In the genomic region with DNA sequence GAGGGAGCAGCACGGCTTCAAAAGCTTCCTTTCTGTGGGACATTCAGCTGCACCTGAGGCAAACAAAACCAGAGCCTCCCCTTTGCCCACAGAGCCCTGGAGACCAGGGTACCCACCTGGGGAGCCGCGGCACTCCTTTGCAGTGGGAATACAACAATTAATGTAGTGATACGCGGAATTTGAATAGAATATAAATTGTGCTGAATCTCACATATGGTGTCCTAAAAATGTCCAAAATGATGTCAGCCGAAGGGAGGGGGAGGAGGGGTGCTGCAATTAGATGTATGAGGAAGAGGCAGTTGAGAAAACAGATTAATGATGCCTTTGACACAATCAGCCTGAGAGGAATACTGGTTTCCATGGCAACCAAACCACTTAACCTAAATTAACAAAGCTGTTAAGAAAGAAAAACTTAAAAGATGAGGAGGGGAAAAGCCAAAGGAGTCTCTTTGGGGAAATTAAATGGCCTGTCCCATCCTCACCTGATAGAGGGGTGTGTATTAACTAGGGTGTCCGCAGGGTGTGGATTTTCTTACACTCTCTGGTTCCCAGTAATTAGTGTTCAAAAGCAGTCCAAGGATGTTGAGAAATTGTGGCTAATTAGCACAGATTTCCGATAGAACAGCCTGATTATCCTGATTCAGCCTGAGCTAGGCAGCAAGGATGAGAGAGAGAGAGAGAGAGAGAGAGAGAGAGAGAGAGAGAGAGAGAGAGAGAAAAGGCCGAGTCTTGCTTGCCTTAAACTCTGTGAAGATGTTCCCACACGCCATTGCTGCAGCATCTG, we compare ENCODE assay signal across 11 mouse cellular contexts.
A peak's percentile ranks its signal among the peaks of the same experiment; 100 is the strongest.
DNase-seq lines count a peak whose midpoint lies in the region; ATAC-seq and TF ChIP-seq lines count a peak whose summit lies in the region.
"Had no signal": no experiment of that assay in that cellular context is flagged by ENCODE, and none has a peak within 500 bp of the region (broad histone marks: within the 10 kb centered on the region; RNA-seq: fewer than 3 reads in every experiment).

No protein-coding gene starts in this region.

- peak overlapping the region; percentile 65; the same call in 1 of the 2 replicates for H3K27ac ChIP-seq in cortical plate, adult 2 months (ENCODE audit: insufficient read depth, low read length)
- no peak overlapping the region for H3K27ac ChIP-seq in liver, postnatal 0 days (ENCODE audit: low read depth)
- H3K27ac ChIP-seq: lung, embryonic 15.5 days had no signal

- TF ChIP-seq CTCF in cortical plate, adult 2 months (IDR thresholded peaks at IDR 0.05; ENCODE audit: extremely low read depth, insufficient read depth, low read length): no peak
- TF ChIP-seq CTCF in liver, postnatal 0 days (IDR thresholded peaks at IDR 0.05; ENCODE audit: low read depth): no peak

- no peak overlapping the region for H3K4me2 ChIP-seq in liver, postnatal 0 days (ENCODE audit: low read depth, low read length)
- H3K4me2 ChIP-seq: lung, embryonic 15.5 days had no signal

- no peak for TF ChIP-seq EP300 in liver, postnatal 0 days (IDR thresholded peaks at IDR 0.05; ENCODE audit: low read depth)

- H3K4me3 ChIP-seq in cortical plate, adult 2 months (ENCODE audit: insufficient read depth, low read length): no peak overlapping the region
- H3K4me3 ChIP-seq in liver, postnatal 0 days (ENCODE audit: low read depth, low read length): no peak overlapping the region
- H3K4me3 ChIP-seq: lung, embryonic 15.5 days had no signal

- H3K9me3 ChIP-seq in liver, postnatal 0 days (ENCODE audit: low read length): no peaks in the 10 kb centered on the region
- H3K9me3 ChIP-seq: lung, embryonic 15.5 days had no signal

- H3K27me3 ChIP-seq in liver, postnatal 0 days (ENCODE audit: insufficient read depth, low read length): no peaks in the 10 kb centered on the region
- H3K27me3 ChIP-seq: CH12.LX; lung, embryonic 15.5 days had no signal

- intact Hi-C loops in heart, postnatal 14 days (cut with DNase I): no loop called here

- H3K9ac ChIP-seq in liver, postnatal 0 days (replicated peaks): no peak overlapping the region
- H3K9ac ChIP-seq: lung, embryonic 15.5 days had no signal

- peak; percentile 45 for DNase-seq in left cerebral cortex, adult 11 months (ENCODE audit: low spot score)
- DNase-seq in left cerebral cortex, adult 18-20 months (ENCODE audit: low spot score in 2 of 2): no peak
- DNase-seq in layer of hippocampus, adult 9-10 months (ENCODE audit: low spot score): peak; percentile 42
- peak; percentile 34 for DNase-seq in retina, postnatal 7 days (ENCODE audit: low read depth, low spot score)
- DNase-seq in liver, postnatal 0 days: no peak
- DNase-seq in heart, adult 9 months (ENCODE audit: low spot score in 2 of 2): no peak
- DNase-seq in heart, postnatal 14 days: no peak
- DNase-seq: heart, postnatal 36 days had no signal

- H3K4me1 ChIP-seq in cortical plate, adult 2 months (ENCODE audit: control insufficient read depth, insufficient read depth, low read length): peaks cover 7% of the 10 kb centered on the region; the same call in 1 of the 2 replicates
- no peaks in the 10 kb centered on the region for H3K4me1 ChIP-seq in liver, postnatal 0 days (ENCODE audit: insufficient read depth)

- ATAC-seq in liver, postnatal 0 days: no peak

- TF ChIP-seq POLR2A in cortical plate, adult 2 months (IDR thresholded peaks at IDR 0.05; ENCODE audit: extremely low read depth, insufficient read depth, low read length): no peak

- 70% methylated on average over 10 of the region's 10 CpGs for WGBS in liver, postnatal 0 days (ENCODE audit: insufficient replicate concordance)

- no peaks in the 10 kb centered on the region for H3K36me3 ChIP-seq in liver, postnatal 0 days (replicated peaks; ENCODE audit: insufficient read depth, low read length)
- H3K36me3 ChIP-seq: lung, embryonic 15.5 days had no signal

Comparison
In these comparisons a context has a peak if more than half of its experiments do, and no peak if none do; other contexts are left out.
1. DNase-seq: peak in left cerebral cortex, adult 11 months (single experiment), layer of hippocampus, adult 9-10 months (single experiment) and retina, postnatal 7 days (single experiment); none in left cerebral cortex, adult 18-20 months (0 of 2), liver, postnatal 0 days (single experiment), heart, adult 9 months (0 of 2) and heart, postnatal 14 days (0 of 2).